Mouse (Mus musculus) neural tube, embryonic 14.5 days (tissue): ENCODE results near the gene 2210408I21Rik. TPM values are rescaled to one million over a fixed set of nuclear protein-coding genes. Genes with fewer than 3 reads are reported as not detected.

Source experiments
- ATAC-seq: fragments of 200-750 bp; cut with Nextera tagmentation; 2 replicates; pipeline ENCODE4 v1.8.0; 2017; ENCODE audit warnings: low read depth, mild to moderate bottlenecking, moderate TSS enrichment, moderate library complexity
- H3K27ac ChIP-seq: fragments of 300-500 bp; sonication (generic); 2 replicates; pipeline ENCODE4 v1.5.1; 2014; ENCODE audit warnings: low read depth, mild to moderate bottlenecking, control low read depth, low read length, moderate library complexity, mixed read lengths
- H3K27me3 ChIP-seq: fragments of 300-500 bp; sonication (generic); 2 replicates; pipeline ENCODE4 v1.6.1; 2014; ENCODE audit warnings: low read length; ENCODE audit not compliant: control insufficient read depth, insufficient read depth
- H3K36me3 ChIP-seq: fragments of 300-500 bp; sonication (generic); 2 replicates; pipeline ENCODE4 v1.6.1; 2014; ENCODE audit warnings: low read length, mixed read lengths; ENCODE audit not compliant: control insufficient read depth, insufficient read depth
- H3K4me1 ChIP-seq: fragments of 300-500 bp; sonication (generic); 2 replicates; pipeline ENCODE4 v1.6.1; 2014; ENCODE audit warnings: low read length; ENCODE audit not compliant: control insufficient read depth, insufficient read depth
- H3K4me2 ChIP-seq: fragments of 300-500 bp; sonication (generic); 2 replicates; pipeline ENCODE4 v1.6.1; 2014; ENCODE audit warnings: mild to moderate bottlenecking, low read depth, low read length, control low read depth
- H3K4me3 ChIP-seq: fragments of 300-500 bp; sonication (generic); 2 replicates; pipeline ENCODE4 v1.5.1; 2014; ENCODE audit warnings: low read depth, low read length, control low read depth, mixed read lengths
- H3K9ac ChIP-seq: fragments of 300-500 bp; sonication (generic); replicated peaks from 2 replicates; pipeline ENCODE4 v1.6.1; 2014; ENCODE audit warnings: low read depth, mild to moderate bottlenecking, control low read depth, low read length, mixed read lengths
- H3K9me3 ChIP-seq: fragments of 300-500 bp; sonication (generic); 2 replicates; pipeline ENCODE4 v1.6.1; 2016; ENCODE audit warnings: low read length; ENCODE audit not compliant: control insufficient read depth
- WGBS: fragments of 180-500 bp; shearing (Covaris S2); extraction: QIAGEN DNeasy Blood & Tissue Kit; methylation state at CpG from one replicate; pipeline ENCODE4 v1.1.7; 2014; 5-methylcytosine and 5-hydroxymethylcytosine counted together
- polyA plus RNA-seq: library from polyadenylated mRNA; unstranded; fragments of >200 nt; fragmentation: Nextera tagmentation; extraction: Ambion mirVana; gene quantifications from 2 replicates; pipeline ENCODE4 v1.2.1, GENCODE M21; 2014

The 2210408I21Rik gene
- polyA plus RNA-seq, 1 experiment from 2014 or later: 14.6 TPM

DNA sequence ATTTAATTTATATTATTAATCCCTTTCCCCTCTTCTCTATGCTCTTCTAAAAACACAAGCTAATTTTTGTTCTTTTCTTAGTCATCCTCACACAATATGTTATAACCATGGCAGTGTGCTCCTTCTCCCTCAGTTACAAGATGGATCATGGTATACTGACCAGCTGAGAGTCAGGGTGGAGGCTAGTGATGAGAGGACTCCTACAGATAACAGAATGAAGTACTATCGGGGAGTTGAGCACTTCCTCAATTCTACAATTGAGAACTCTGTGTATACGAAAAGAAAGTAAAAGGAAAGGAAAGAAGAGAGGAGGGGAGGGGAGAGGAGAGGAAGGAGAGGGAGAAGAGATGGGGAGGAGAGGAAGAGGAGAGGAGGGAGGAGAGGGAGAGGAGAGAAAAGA is 206.8 kb downstream of the 2210408I21Rik start:
- no peaks in the 10 kb centered on the region for H3K27me3 ChIP-seq
- no peak overlapping the region for H3K4me2 ChIP-seq
- no peak overlapping the region for H3K4me3 ChIP-seq
- no peak overlapping the region for H3K27ac ChIP-seq
- H3K4me1 ChIP-seq: no peaks in the 10 kb centered on the region
- 94% methylated on average over 2 of the region's 2 CpGs for WGBS
- no peaks in the 10 kb centered on the region for H3K9me3 ChIP-seq
- H3K9ac ChIP-seq: no peak overlapping the region
- ATAC-seq: no peak
- H3K36me3 ChIP-seq: no peaks in the 10 kb centered on the region

DNA sequence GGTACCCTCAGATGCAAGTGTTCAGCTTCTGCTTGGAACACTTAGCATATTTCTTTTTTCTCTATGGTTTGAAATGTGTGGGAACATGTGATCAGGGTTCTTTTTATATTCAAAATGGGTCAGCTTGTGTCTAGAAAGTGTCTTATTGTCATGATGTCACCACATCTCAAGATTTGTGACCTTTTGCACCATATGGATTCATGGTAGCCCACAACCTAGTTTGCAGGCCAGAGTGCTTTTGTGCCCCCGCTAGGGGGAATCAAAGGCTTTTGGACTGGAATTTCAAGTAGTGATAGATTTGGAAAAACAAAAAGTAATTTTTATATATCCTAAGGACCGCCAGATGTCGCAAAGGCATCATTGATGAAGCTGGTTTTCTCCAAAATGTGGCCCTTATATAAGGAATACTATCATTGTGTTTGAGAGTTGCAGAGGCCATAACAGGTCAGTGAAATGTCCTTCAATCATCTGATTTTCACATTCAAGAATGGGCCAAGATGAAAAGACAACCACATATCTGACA is 250.2 kb downstream of the 2210408I21Rik start:
- H3K36me3 ChIP-seq: no peaks in the 10 kb centered on the region
- no peaks in the 10 kb centered on the region for H3K27me3 ChIP-seq
- H3K27ac ChIP-seq: no peak overlapping the region
- H3K4me2 ChIP-seq: no peak overlapping the region
- H3K9me3 ChIP-seq: no peaks in the 10 kb centered on the region
- H3K4me3 ChIP-seq: no peak overlapping the region
- no peak for ATAC-seq
- no peaks in the 10 kb centered on the region for H3K4me1 ChIP-seq
- no peak overlapping the region for H3K9ac ChIP-seq
- WGBS: 69% methylated on average over 3 of the region's 3 CpGs

GRCm38 (mm10) chr13:77386001-77386400 is 250.7 kb downstream of the 2210408I21Rik start:
- no peak overlapping the region for H3K27ac ChIP-seq
- H3K27me3 ChIP-seq: no peaks in the 10 kb centered on the region
- no peak for ATAC-seq
- WGBS: 82% methylated on average over 4 of the region's 4 CpGs
- H3K36me3 ChIP-seq: no peaks in the 10 kb centered on the region
- no peak overlapping the region for H3K9ac ChIP-seq
- H3K9me3 ChIP-seq: no peaks in the 10 kb centered on the region
- no peaks in the 10 kb centered on the region for H3K4me1 ChIP-seq
- H3K4me2 ChIP-seq: no peak overlapping the region
- H3K4me3 ChIP-seq: no peak overlapping the region

DNA sequence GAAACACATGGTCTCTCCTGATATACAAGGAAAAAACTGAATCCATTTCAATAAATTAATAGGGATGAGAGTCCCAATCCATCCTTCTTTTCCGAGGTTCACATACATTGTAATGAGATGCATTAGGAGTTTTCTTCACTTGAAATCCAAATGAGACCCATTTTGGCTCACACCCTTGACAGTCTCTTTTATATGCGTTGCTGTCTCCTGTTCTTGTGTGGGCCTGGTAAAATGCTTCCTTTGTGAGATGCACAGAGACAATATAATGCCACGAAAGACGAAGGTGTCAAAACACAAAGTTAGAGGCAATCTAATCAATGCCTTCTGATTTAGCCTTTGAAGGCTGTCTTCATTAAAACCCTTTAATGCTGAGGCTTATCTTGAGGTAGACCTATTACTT is 252.8 kb downstream of the 2210408I21Rik start:
- H3K27me3 ChIP-seq: no peaks in the 10 kb centered on the region
- WGBS: 53% methylated on average over 4 of the region's 4 CpGs
- H3K4me3 ChIP-seq: no peak overlapping the region
- no peak overlapping the region for H3K9ac ChIP-seq
- no peaks in the 10 kb centered on the region for H3K4me1 ChIP-seq
- H3K9me3 ChIP-seq: no peaks in the 10 kb centered on the region
- H3K4me2 ChIP-seq: no peak overlapping the region
- no peaks in the 10 kb centered on the region for H3K36me3 ChIP-seq
- ATAC-seq: no peak
- no peak overlapping the region for H3K27ac ChIP-seq

GRCm38 (mm10) chr13:77389209-77389608 is 253.9 kb downstream of the 2210408I21Rik start:
- Histone ChIP-seq H3K9me3 (no peaks in the 10 kb centered on the region), H3K27ac (no peak overlapping the region), H3K4me3 (no peak overlapping the region), H3K4me2 (no peak overlapping the region), H3K36me3 (no peaks in the 10 kb centered on the region), H3K27me3 (no peaks in the 10 kb centered on the region), H3K4me1 (no peaks in the 10 kb centered on the region), H3K9ac (no peak overlapping the region)
- ATAC-seq: no peak

GRCm38 (mm10) chr13:77396374-77396773 is 261.0 kb downstream of the 2210408I21Rik start:
- H3K36me3 ChIP-seq: no peaks in the 10 kb centered on the region
- H3K27ac ChIP-seq: no peak overlapping the region
- H3K27me3 ChIP-seq: no peaks in the 10 kb centered on the region
- H3K4me2 ChIP-seq: no peak overlapping the region
- H3K9me3 ChIP-seq: no peaks in the 10 kb centered on the region
- peaks cover 4% of the 10 kb centered on the region for H3K4me1 ChIP-seq
- H3K9ac ChIP-seq: no peak overlapping the region
- no peak overlapping the region for H3K4me3 ChIP-seq
- WGBS: 51% methylated on average over 2 of the region's 2 CpGs
- no peak for ATAC-seq

DNA sequence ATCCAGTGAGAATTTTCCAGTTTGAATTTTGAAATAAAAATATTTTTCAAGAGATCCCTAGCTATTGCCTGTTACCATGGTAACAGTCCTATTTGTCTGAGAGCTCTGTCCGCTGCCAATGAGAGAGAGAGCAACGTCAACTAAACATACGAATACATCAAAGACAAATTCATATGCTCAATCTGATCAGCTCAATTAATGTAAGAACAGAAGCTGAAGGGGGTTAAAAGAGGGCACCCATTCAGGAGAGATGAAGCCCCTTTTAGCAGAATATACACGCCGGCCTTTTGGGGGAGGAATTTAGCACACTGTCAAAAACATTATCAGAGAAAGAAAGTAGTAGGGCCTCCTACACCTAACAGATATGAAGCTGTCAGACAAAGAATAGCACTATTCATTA is 261.6 kb downstream of the 2210408I21Rik start:
- Histone ChIP-seq H3K36me3 (no peaks in the 10 kb centered on the region), H3K27me3 (no peaks in the 10 kb centered on the region), H3K9me3 (no peaks in the 10 kb centered on the region), H3K4me2 (no peak overlapping the region), H3K27ac (no peak overlapping the region), H3K4me1 (peaks cover 4% of the 10 kb centered on the region), H3K9ac (no peak overlapping the region), H3K4me3 (no peak overlapping the region)
- 36% methylated on average over 5 of the region's 5 CpGs for WGBS
- peak; percentile 60 for ATAC-seq

GRCm38 (mm10) chr13:77397646-77398045 is 262.3 kb downstream of the 2210408I21Rik start:
- peaks cover 4% of the 10 kb centered on the region for H3K4me1 ChIP-seq
- no peak; the same call in 1 of the 2 replicates for ATAC-seq
- H3K27ac ChIP-seq: no peak overlapping the region
- H3K4me3 ChIP-seq: no peak overlapping the region
- no peaks in the 10 kb centered on the region for H3K36me3 ChIP-seq
- WGBS: 85% methylated on average over 7 of the region's 7 CpGs
- no peak overlapping the region for H3K4me2 ChIP-seq
- no peaks in the 10 kb centered on the region for H3K9me3 ChIP-seq
- no peaks in the 10 kb centered on the region for H3K27me3 ChIP-seq
- H3K9ac ChIP-seq: no peak overlapping the region

DNA sequence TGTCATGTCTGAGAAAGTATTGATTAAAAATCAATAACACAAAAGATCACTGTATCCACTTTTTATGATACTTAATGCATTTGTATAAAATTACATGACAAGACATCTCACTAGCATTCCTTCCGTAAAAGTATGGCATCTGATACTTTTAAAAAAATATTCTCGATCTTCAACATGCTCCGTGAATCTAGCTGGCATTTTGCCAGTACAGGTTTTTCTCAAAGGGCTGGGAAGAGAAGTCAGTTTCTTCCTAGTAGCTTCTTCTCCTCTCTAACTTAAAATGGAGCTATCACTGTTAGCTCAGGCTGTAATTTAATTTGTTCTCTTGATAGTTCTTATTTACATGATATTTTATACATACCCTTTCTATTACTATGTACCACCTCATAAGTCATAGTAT is 263.1 kb downstream of the 2210408I21Rik start:
- H3K27ac ChIP-seq: no peak overlapping the region
- H3K4me2 ChIP-seq: no peak overlapping the region
- WGBS: 82% methylated on average over 3 of the region's 3 CpGs
- H3K27me3 ChIP-seq: no peaks in the 10 kb centered on the region
- H3K9ac ChIP-seq: no peak overlapping the region
- ATAC-seq: no peak
- H3K9me3 ChIP-seq: no peaks in the 10 kb centered on the region
- no peak overlapping the region for H3K4me3 ChIP-seq
- H3K36me3 ChIP-seq: no peaks in the 10 kb centered on the region
- peaks cover 4% of the 10 kb centered on the region for H3K4me1 ChIP-seq
